Mouse (Mus musculus): Measurements from ENCODE around the gene Erp44.

Erp44 gene

GRCm38 (mm10) chr4:48225604-48226003 is 53.8 kb downstream of the Erp44 start:
- WGBS = 21% methylated on average over 3 of the region's 3 CpGs

DNA sequence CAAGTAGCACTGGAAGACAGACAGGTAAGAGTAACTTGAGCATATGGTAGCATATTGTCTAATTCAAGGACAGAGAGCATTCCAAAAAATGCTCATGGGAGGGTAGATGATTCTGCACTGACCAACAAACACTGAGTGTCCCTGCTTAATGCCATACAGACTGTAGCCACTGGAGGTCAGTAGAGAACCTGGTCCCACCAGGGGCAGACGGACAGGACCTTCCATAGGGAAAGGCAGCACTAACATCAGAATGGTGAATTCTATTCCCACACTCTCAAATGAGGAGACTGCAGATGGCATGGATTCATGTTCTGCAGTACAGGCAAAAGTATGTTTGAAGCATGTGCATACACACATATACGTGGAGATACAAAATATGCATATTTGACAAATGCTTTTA is 54.2 kb downstream of the Erp44 start:
- 33% methylated on average over 2 of the region's 2 CpGs for WGBS

- 82% methylated on average over 4 of the region's 4 CpGs for WGBS
These were observed 75.8 kb downstream of the Erp44 start for GRCm38 (mm10) chr4:48203564-48203963.

- 76% methylated on average over 8 of the region's 8 CpGs for WGBS
These were observed 80.9 kb downstream of the Erp44 start for GRCm38 (mm10) chr4:48198447-48198846.

- 87% methylated on average over 3 of the region's 3 CpGs for WGBS
These were observed 81.4 kb downstream of the Erp44 start for GRCm38 (mm10) chr4:48197925-48198324.

DNA sequence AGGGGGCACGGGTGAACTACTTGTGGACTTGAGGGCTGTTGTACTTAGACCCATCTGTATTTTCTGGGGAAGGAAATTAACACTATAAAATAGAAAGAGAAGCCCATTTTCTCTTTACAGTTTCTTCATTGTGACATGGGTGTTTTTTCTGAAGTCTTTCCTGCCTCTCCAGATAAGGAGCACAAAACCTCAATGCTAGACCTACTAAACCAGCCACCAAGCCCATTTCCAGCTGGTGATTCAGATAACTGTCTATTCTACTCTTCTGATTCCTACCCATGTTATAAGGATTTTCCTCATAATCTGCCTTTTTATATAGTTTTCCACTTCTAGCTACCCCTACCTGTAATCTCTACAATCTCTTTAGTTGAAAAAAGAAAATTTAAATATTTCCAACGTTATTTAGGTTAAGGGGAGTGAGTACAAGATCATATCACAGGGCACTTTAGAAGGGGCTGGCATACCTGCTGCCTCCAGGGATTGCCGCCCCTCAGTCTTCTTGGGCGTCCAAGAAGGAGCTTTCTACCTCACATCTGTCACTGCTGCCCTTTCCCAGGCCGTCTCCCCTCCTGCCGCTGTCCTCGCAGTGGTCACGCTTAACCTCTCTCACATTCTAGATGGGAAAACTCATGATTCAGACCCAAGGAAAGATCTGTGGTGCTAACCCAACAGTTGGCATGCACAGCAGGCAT is 97.1 kb downstream of the Erp44 start:
- WGBS = 91% methylated on average over 8 of the region's 8 CpGs

DNA sequence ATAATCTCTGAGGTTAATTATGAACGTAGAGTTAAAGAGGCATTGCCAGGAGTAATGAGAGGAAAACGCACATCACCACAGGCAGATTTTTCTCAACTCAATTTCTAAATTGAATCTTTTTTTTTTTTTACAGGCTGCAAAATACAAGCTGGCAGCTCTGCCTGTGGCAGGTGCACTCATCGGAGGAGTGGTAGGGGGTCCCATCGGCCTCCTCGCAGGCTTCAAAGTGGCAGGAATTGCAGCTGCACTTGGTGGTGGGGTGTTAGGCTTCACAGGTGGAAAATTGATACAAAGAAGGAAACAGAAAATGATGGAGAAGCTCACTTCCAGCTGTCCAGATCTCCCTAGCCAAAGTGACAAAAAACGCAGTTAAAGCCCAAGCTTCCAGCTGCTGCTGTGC is 98.0 kb downstream of the Erp44 start:
- 58% methylated on average over 6 of the region's 6 CpGs for WGBS

DNA sequence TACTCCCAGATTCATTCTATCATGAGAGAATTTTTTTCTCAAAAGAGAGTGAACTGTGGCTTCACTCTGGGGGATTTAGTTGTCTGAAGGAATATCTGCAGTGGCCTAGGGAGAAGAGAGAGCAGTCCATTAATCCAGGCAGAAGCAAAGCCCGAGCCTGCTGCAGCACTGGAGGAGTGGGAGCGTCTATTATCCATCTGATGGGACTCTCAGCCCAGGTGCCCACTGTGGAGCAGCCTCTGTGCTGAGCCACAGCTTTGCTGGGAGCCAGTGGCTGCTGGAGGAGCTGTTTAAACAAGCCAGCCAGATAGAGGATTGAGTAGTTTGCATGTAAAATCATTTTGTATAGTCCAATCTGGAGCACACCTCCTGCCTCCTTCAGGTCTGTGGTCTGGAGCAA is 98.4 kb downstream of the Erp44 start:
- 58% methylated on average over 2 of the region's 2 CpGs for WGBS

GRCm38 (mm10) chr4:48175666-48176065 is 103.7 kb downstream of the Erp44 start:
- WGBS = 62% methylated on average over 3 of the region's 3 CpGs

DNA sequence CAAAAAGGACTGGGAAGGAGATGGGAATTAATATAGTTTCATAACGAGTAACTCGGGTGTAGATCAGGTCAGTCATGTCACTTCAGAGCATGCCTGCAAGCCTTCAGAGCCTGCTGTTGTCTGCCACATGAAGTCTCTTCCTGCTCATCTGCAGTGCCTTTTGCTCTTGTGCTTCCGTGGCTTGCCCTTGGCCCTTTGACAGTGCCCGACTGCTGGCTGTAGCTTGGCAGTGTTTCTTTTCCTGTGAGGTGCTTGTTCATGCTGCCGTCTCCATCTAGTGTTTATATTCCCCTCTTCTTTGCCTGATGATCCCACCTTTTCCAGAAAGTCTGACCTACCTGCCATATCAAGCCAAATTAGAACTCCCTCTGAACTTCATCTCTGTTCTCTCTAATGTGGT is 115.5 kb downstream of the Erp44 start:
- 74% methylated on average over 5 of the region's 5 CpGs for WGBS

DNA sequence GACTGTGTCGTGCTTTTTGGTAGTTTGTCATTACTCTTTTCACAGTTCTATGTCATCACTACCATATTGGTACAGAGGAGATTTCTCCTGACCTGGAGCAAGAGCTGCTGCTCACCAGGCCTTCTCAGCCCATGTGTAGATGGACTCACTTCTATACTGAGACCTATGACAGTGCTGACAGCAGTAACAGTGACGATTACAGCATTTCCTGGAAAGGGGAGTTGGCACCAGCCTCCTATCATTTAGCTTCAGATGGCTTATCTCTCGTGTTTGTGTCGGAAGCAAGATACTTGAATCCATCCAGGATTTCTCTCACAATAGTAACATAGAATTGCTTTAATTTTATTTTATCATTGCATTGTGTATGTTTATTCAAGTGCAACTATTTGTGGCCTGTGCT is 119.0 kb downstream of the Erp44 start:
- 79% methylated on average over 4 of the region's 4 CpGs for WGBS

DNA sequence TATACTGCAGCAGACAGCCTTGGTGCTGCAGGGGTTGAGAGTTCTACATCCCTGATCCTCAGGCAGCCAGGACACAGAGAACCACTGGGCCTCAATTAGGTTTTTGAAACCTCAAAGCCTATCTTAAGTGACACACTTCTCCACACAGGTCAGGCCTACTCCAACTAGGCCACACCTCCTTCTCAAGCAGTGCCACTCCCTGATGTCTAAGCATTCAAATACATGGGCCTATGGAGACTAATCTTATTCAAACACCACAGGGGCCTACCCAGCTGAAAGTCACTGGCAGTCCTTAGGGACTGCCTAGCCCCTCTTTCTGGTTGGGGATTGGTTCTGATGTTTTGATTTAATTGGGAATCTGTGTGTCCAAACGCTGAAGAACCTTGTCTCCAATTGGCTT is 123.5 kb downstream of the Erp44 start:
- WGBS = 85% methylated on average over 1 of the region's 1 CpGs

- WGBS = 59% methylated on average over 5 of the region's 5 CpGs
These were observed 126.1 kb downstream of the Erp44 start for GRCm38 (mm10) chr4:48153229-48153628.

GRCm38 (mm10) chr4:48149492-48149891 is 129.9 kb downstream of the Erp44 start:
- 99% methylated on average over 2 of the region's 2 CpGs for WGBS

Measured in cerebral cortex, adult 2 months (tissue).